Mouse (Mus musculus): ENCODE measurements around the gene Rusc1. TPM values are rescaled to one million over a fixed set of nuclear protein-coding genes. Genes with fewer than 3 reads are reported as not detected.

The Rusc1 gene
- polyA plus RNA-seq, 1 experiment from 2014 or later = 7.5 TPM

- WGBS = 85% methylated on average over 3 of the region's 3 CpGs
- no peak overlapping the region for H3K4me3 ChIP-seq (ENCODE audit: control insufficient read depth in 1 of 2, insufficient read depth in 1 of 2, low read depth in 1 of 2, low read length in 2 of 2)
These were observed 36.8 kb upstream of the Rusc1 start for GRCm38 (mm10) chr3:89129908-89130307.

GRCm38 (mm10) chr3:89125981-89126380 is 32.9 kb upstream of the Rusc1 start:
- no peak overlapping the region for H3K4me2 ChIP-seq (ENCODE audit: low read length)
- no peak overlapping the region for H3K9ac ChIP-seq (ENCODE audit: low read length)
- H3K27me3 ChIP-seq (ENCODE audit: control insufficient read depth, insufficient read depth, low read length) = no peaks in the 10 kb centered on the region
- no peak overlapping the region for H3K4me3 ChIP-seq (ENCODE audit: control insufficient read depth in 1 of 2, insufficient read depth in 1 of 2, low read depth in 1 of 2, low read length in 2 of 2)
- no peak for ATAC-seq (ENCODE audit: insufficient number of reproducible peaks, insufficient read depth, low FRiP score, low read depth)
- 86% methylated on average over 3 of the region's 3 CpGs for WGBS
- H3K27ac ChIP-seq (replicated peaks in 1 of 2; ENCODE audit: control insufficient read depth in 1 of 2, insufficient read depth in 1 of 2, low read depth in 2 of 2, low read length in 2 of 2) = no peak overlapping the region
- peaks cover 10% of the 10 kb centered on the region in 2 experiments for H3K4me1 ChIP-seq (ENCODE audit: control insufficient read depth in 2 of 2, insufficient read depth in 2 of 2, low read length in 2 of 2)
- H3K9me3 ChIP-seq (ENCODE audit: control insufficient read depth, low read length) = no peaks in the 10 kb centered on the region
- H3K36me3 ChIP-seq (ENCODE audit: control insufficient read depth, insufficient read depth, low read length) = no peaks in the 10 kb centered on the region

More at GRCm38 (mm10) chr3:89129908-89130307, 36.8 kb upstream of the Rusc1 start:
- H3K36me3 ChIP-seq (ENCODE audit: control insufficient read depth, insufficient read depth, low read length) = no peaks in the 10 kb centered on the region
- no peaks in the 10 kb centered on the region for H3K9me3 ChIP-seq (ENCODE audit: control insufficient read depth, low read length)
- peaks cover 3 to 5% of the 10 kb centered on the region in 2 experiments; a peak in 1 of 4 replicates for H3K4me1 ChIP-seq (ENCODE audit: control insufficient read depth in 2 of 2, insufficient read depth in 2 of 2, low read length in 2 of 2)
- no peak for ATAC-seq (ENCODE audit: insufficient number of reproducible peaks, insufficient read depth, low FRiP score, low read depth)
- H3K9ac ChIP-seq (ENCODE audit: low read length) = no peak overlapping the region
- no peaks in the 10 kb centered on the region for H3K27me3 ChIP-seq (ENCODE audit: control insufficient read depth, insufficient read depth, low read length)
- no peak overlapping the region for H3K27ac ChIP-seq (replicated peaks in 1 of 2; ENCODE audit: control insufficient read depth in 1 of 2, insufficient read depth in 1 of 2, low read depth in 2 of 2, low read length in 2 of 2)
- no peak overlapping the region for H3K4me2 ChIP-seq (ENCODE audit: low read length)

GRCm38 (mm10) chr3:89124241-89124640 is 31.1 kb upstream of the Rusc1 start:
- no peak for ATAC-seq (ENCODE audit: insufficient number of reproducible peaks, insufficient read depth, low FRiP score, low read depth)
- Histone ChIP-seq H3K9me3 (ENCODE audit: control insufficient read depth, low read length) (no peaks in the 10 kb centered on the region), H3K36me3 (ENCODE audit: control insufficient read depth, insufficient read depth, low read length) (no peaks in the 10 kb centered on the region), H3K4me2 (ENCODE audit: low read length) (no peak overlapping the region), H3K4me1 (ENCODE audit: control insufficient read depth in 2 of 2, insufficient read depth in 2 of 2, low read length in 2 of 2) (peaks cover 10% of the 10 kb centered on the region in 2 experiments), H3K27me3 (ENCODE audit: control insufficient read depth, insufficient read depth, low read length) (no peaks in the 10 kb centered on the region), H3K27ac (replicated peaks in 1 of 2; ENCODE audit: control insufficient read depth in 1 of 2, insufficient read depth in 1 of 2, low read depth in 2 of 2, low read length in 2 of 2) (no peak overlapping the region), H3K4me3 (ENCODE audit: control insufficient read depth in 1 of 2, insufficient read depth in 1 of 2, low read depth in 1 of 2, low read length in 2 of 2) (no peak overlapping the region), H3K9ac (ENCODE audit: low read length) (no peak overlapping the region)
- WGBS = 43% methylated on average over 3 of the region's 3 CpGs

- no peaks in the 10 kb centered on the region for H3K9me3 ChIP-seq (ENCODE audit: control insufficient read depth, low read length)
- H3K4me3 ChIP-seq (ENCODE audit: control insufficient read depth in 1 of 2, insufficient read depth in 1 of 2, low read depth in 1 of 2, low read length in 2 of 2) = no peak overlapping the region
- ATAC-seq (ENCODE audit: insufficient number of reproducible peaks, insufficient read depth, low FRiP score, low read depth) = no peak
These were observed 30.2 kb upstream of the Rusc1 start for GRCm38 (mm10) chr3:89123313-89123712.

GRCm38 (mm10) chr3:89115522-89115921 is 22.4 kb upstream of the Rusc1 start:
- no peak for ATAC-seq (ENCODE audit: insufficient number of reproducible peaks, insufficient read depth, low FRiP score, low read depth)
- H3K4me1 ChIP-seq (ENCODE audit: control insufficient read depth in 2 of 2, insufficient read depth in 2 of 2, low read length in 2 of 2) = no peaks in the 10 kb centered on the region
- no peak overlapping the region for H3K4me2 ChIP-seq (ENCODE audit: low read length)
- H3K27me3 ChIP-seq (ENCODE audit: control insufficient read depth, insufficient read depth, low read length) = no peaks in the 10 kb centered on the region
- no peak overlapping the region for H3K4me3 ChIP-seq (ENCODE audit: control insufficient read depth in 1 of 2, insufficient read depth in 1 of 2, low read depth in 1 of 2, low read length in 2 of 2)
- no peaks in the 10 kb centered on the region for H3K36me3 ChIP-seq (ENCODE audit: control insufficient read depth, insufficient read depth, low read length)
- H3K9ac ChIP-seq (ENCODE audit: low read length) = no peak overlapping the region
- no peak overlapping the region for H3K27ac ChIP-seq (replicated peaks in 1 of 2; ENCODE audit: control insufficient read depth in 1 of 2, insufficient read depth in 1 of 2, low read depth in 2 of 2, low read length in 2 of 2)
- 3% methylated on average over 2 of the region's 2 CpGs for WGBS
- no peaks in the 10 kb centered on the region for H3K9me3 ChIP-seq (ENCODE audit: control insufficient read depth, low read length)

More at GRCm38 (mm10) chr3:89123313-89123712, 30.2 kb upstream of the Rusc1 start:
- WGBS = 60% methylated on average over 2 of the region's 2 CpGs
- H3K4me1 ChIP-seq (ENCODE audit: control insufficient read depth in 2 of 2, insufficient read depth in 2 of 2, low read length in 2 of 2) = peaks cover 10% of the 10 kb centered on the region in 2 experiments
- no peak overlapping the region for H3K9ac ChIP-seq (ENCODE audit: low read length)
- H3K4me2 ChIP-seq (ENCODE audit: low read length) = no peak overlapping the region
- H3K36me3 ChIP-seq (ENCODE audit: control insufficient read depth, insufficient read depth, low read length) = no peaks in the 10 kb centered on the region
- no peak overlapping the region for H3K27ac ChIP-seq (replicated peaks in 1 of 2; ENCODE audit: control insufficient read depth in 1 of 2, insufficient read depth in 1 of 2, low read depth in 2 of 2, low read length in 2 of 2)
- no peaks in the 10 kb centered on the region for H3K27me3 ChIP-seq (ENCODE audit: control insufficient read depth, insufficient read depth, low read length)

- no peaks in the 10 kb centered on the region for H3K27me3 ChIP-seq (ENCODE audit: control insufficient read depth, insufficient read depth, low read length)
- 80% methylated on average over 4 of the region's 4 CpGs for WGBS
These were observed 19.9 kb upstream of the Rusc1 start for GRCm38 (mm10) chr3:89113058-89113457.

GRCm38 (mm10) chr3:89108146-89108545 is 15.0 kb upstream of the Rusc1 start:
- ATAC-seq (ENCODE audit: insufficient number of reproducible peaks, insufficient read depth, low FRiP score, low read depth) = no peak
- Histone ChIP-seq H3K27me3 (ENCODE audit: control insufficient read depth, insufficient read depth, low read length) (no peaks in the 10 kb centered on the region), H3K36me3 (ENCODE audit: control insufficient read depth, insufficient read depth, low read length) (no peaks in the 10 kb centered on the region), H3K4me3 (ENCODE audit: control insufficient read depth in 1 of 2, insufficient read depth in 1 of 2, low read depth in 1 of 2, low read length in 2 of 2) (no peak overlapping the region), H3K4me1 (ENCODE audit: control insufficient read depth in 2 of 2, insufficient read depth in 2 of 2, low read length in 2 of 2) (no peaks in the 10 kb centered on the region), H3K9me3 (ENCODE audit: control insufficient read depth, low read length) (no peaks in the 10 kb centered on the region), H3K9ac (ENCODE audit: low read length) (no peak overlapping the region), H3K4me2 (ENCODE audit: low read length) (no peak overlapping the region), H3K27ac (replicated peaks in 1 of 2; ENCODE audit: control insufficient read depth in 1 of 2, insufficient read depth in 1 of 2, low read depth in 2 of 2, low read length in 2 of 2) (no peak overlapping the region)
- WGBS = 58% methylated on average over 1 of the region's 1 CpGs

More at GRCm38 (mm10) chr3:89113058-89113457, 19.9 kb upstream of the Rusc1 start:
- H3K36me3 ChIP-seq (ENCODE audit: control insufficient read depth, insufficient read depth, low read length) = no peaks in the 10 kb centered on the region
- ATAC-seq (ENCODE audit: insufficient number of reproducible peaks, insufficient read depth, low FRiP score, low read depth) = no peak
- H3K4me1 ChIP-seq (ENCODE audit: control insufficient read depth in 2 of 2, insufficient read depth in 2 of 2, low read length in 2 of 2) = no peaks in the 10 kb centered on the region
- no peaks in the 10 kb centered on the region for H3K9me3 ChIP-seq (ENCODE audit: control insufficient read depth, low read length)
- H3K9ac ChIP-seq (ENCODE audit: low read length) = no peak overlapping the region
- no peak overlapping the region for H3K4me3 ChIP-seq (ENCODE audit: control insufficient read depth in 1 of 2, insufficient read depth in 1 of 2, low read depth in 1 of 2, low read length in 2 of 2)
- no peak overlapping the region for H3K27ac ChIP-seq (replicated peaks in 1 of 2; ENCODE audit: control insufficient read depth in 1 of 2, insufficient read depth in 1 of 2, low read depth in 2 of 2, low read length in 2 of 2)
- H3K4me2 ChIP-seq (ENCODE audit: low read length) = no peak overlapping the region

GRCm38 (mm10) chr3:89107545-89107944 is 14.4 kb upstream of the Rusc1 start:
- Histone ChIP-seq H3K4me1 (ENCODE audit: control insufficient read depth in 2 of 2, insufficient read depth in 2 of 2, low read length in 2 of 2) (no peaks in the 10 kb centered on the region), H3K27me3 (ENCODE audit: control insufficient read depth, insufficient read depth, low read length) (no peaks in the 10 kb centered on the region), H3K9ac (ENCODE audit: low read length) (no peak overlapping the region), H3K9me3 (ENCODE audit: control insufficient read depth, low read length) (no peaks in the 10 kb centered on the region), H3K4me3 (ENCODE audit: control insufficient read depth in 1 of 2, insufficient read depth in 1 of 2, low read depth in 1 of 2, low read length in 2 of 2) (no peak overlapping the region), H3K4me2 (ENCODE audit: low read length) (no peak overlapping the region), H3K27ac (replicated peaks in 1 of 2; ENCODE audit: control insufficient read depth in 1 of 2, insufficient read depth in 1 of 2, low read depth in 2 of 2, low read length in 2 of 2) (no peak overlapping the region), H3K36me3 (ENCODE audit: control insufficient read depth, insufficient read depth, low read length) (no peaks in the 10 kb centered on the region)
- no peak for ATAC-seq (ENCODE audit: insufficient number of reproducible peaks, insufficient read depth, low FRiP score, low read depth)
- WGBS = 47% methylated on average over 3 of the region's 3 CpGs
